Mouse (Mus musculus) bone marrow macrophage, adult 2 months (primary cell): ENCODE measurements around the gene Camk2d. TPM values are rescaled to one million over a fixed set of nuclear protein-coding genes. Genes with fewer than 3 reads are reported as not detected.

Experiments
- H3K27ac ChIP-seq: 2 replicates; pipeline ENCODE4 v1.5.1; 2012; ENCODE audit warnings: low read depth, low read length; ENCODE audit not compliant: insufficient read depth
- H3K4me1 ChIP-seq: 2 replicates; pipeline ENCODE4 v1.6.1; 2012; ENCODE audit warnings: low read length; ENCODE audit not compliant: control insufficient read depth, insufficient read depth
- H3K4me3 ChIP-seq: 2 replicates; pipeline ENCODE4 v1.5.1; 2012; ENCODE audit warnings: mild to moderate bottlenecking, low read length, moderate library complexity; ENCODE audit not compliant: insufficient read depth
- CTCF ChIP-seq: IDR thresholded peaks from 2 replicates; pipeline ENCODE4 v1.5.1; 2012; ENCODE audit warnings: low read depth, mild to moderate bottlenecking, low read length, moderate library complexity
- POLR2A ChIP-seq: IDR thresholded peaks from 2 replicates; pipeline ENCODE4 v1.6.1; 2012; ENCODE audit warnings: mild to moderate bottlenecking, low read depth, low read length, borderline replicate concordance
- polyA plus RNA-seq: library from polyadenylated mRNA; stranded (reverse); fragments of >200 nt; gene quantifications from 2 replicates; pipeline ENCODE4 v1.2.4, GENCODE M21; 2012; ENCODE audit not compliant: missing spikeins, insufficient read depth, insufficient read length

Camk2d gene
- polyA plus RNA-seq, 1 experiment: 59.0 TPM

DNA sequence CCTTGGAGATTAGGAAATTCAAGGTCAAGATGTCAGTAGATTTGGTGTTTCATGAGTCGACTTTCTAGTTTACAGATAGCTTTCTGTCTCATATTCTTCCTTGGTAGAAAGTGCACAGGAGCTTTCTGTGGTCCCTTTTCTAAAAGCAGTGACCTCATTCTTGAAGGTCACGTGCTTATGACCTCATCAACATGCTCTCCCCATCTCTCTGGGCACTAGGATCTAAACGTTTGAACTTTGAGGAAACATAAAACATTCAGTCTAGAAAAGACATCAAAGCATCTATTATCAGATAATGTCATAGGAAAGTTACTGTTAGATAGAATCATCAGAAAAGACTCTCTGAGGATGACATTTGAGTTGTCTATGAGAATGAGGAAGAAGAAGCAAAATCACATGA lies 32.3 kb downstream of the Camk2d start:
- H3K4me1 ChIP-seq: peaks cover 38% of the 10 kb centered on the region
- H3K4me3 ChIP-seq: no peak overlapping the region
- peak overlapping the region; percentile 94 for H3K27ac ChIP-seq
- no peak for TF ChIP-seq CTCF
- TF ChIP-seq POLR2A: no peak

DNA sequence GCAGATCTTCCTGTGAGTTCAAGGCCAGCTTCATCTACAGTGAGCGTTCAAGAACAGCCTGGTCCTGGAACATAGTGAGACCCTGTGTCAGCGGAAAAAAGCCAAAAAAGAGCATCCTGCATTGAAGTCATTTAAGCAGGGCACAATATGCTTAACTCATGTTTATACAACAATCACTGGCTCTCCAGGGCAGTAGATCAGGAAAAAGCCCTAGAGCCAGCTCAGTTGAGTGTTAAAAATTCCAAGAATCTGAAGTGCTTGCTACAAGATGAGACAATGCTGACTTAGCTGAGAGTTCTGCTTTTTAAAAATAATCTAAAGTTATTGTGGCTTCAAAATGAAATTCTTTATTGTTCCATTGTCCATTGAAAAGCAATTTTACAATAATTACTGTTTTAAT lies 32.9 kb downstream of the Camk2d start:
- no peak for TF ChIP-seq POLR2A
- no peak for TF ChIP-seq CTCF
- Histone ChIP-seq H3K4me1 (peaks cover 34% of the 10 kb centered on the region), H3K27ac (peak overlapping the region; percentile 94), H3K4me3 (no peak overlapping the region)

DNA sequence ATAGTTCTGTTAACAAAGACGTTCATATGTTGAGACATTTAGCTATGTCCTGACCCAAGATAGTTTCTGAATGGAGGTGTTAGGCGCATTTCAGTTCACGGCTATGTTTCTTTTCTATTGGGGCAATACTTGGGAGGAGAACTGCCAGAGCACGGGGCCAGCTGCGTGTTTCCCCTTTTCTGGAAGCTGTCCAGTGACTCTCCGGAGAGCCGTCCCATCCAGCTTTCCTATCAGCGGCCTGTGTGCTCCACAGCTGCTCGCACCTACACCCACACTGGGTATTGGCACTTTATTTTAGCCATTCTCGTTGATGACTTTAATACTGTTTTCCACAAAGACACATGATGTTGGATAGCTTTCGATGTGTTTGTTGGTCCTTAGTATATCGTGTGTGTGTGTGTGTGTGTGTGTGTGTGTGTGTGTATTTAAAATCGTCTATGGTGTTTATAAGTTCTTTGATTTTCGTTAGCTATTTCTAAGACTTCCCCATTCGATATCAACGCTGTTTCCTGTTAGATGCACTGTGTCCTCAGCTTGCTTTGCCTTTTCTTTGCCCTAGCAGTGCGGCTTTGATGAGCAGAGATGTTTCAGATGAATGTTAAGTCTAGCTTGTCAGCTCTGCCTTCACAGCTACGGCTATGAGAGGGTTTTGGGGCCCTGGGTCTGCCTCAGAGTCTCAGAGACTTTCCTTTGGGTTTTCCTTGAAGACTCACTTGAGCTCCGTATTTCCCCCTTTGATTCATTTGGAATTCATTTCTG lies 34.2 kb downstream of the Camk2d start:
- H3K27ac ChIP-seq: peak overlapping the region; percentile 66
- H3K4me1 ChIP-seq: peaks cover 29% of the 10 kb centered on the region
- no peak for TF ChIP-seq CTCF
- TF ChIP-seq POLR2A: no peak
- peak overlapping the region; percentile 33 for H3K4me3 ChIP-seq

DNA sequence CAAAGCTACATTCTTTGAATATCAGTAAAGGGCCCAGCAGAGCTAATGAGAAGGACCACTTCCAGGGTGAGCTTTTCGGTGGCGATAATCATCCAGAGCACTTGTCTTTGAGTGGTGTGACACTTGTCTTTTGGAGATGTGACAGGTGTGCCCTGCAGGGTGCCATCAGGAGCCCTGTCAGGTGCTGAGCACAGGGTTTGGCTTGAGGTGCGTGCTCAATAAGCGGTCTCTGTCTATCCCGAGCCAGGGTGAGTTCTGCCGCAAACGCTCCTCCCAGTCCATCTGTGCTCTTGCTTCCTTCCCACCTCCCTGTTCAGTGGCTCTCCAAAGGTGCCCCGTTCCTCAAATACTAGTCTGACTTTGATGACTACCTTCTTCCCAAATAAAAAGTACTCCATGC lies 35.5 kb downstream of the Camk2d start:
- Histone ChIP-seq H3K27ac (no peak overlapping the region), H3K4me3 (no peak overlapping the region), H3K4me1 (peaks cover 22% of the 10 kb centered on the region)
- TF ChIP-seq CTCF (no peak), POLR2A (no peak)

DNA sequence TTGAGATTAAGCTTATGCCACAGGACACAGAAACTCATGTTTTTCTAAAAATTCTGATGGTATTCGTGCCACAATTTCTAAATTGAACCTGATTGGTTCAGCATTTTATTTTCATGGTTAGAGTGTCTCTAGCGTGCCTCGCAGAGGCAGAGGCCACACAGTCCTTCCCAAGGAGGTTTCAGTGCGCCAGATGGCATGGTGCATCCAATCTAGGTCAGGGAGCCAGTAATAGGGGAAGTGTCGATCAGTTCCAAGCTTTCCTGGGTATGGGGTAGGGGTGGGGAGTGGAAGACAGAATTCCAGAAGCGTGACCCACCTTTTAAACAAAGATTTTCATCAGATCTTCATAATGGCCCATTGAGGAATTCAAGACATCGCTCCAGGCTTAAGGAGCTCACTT lies 36.5 kb downstream of the Camk2d start:
- Histone ChIP-seq H3K4me1 (peaks cover 18% of the 10 kb centered on the region), H3K4me3 (no peak overlapping the region), H3K27ac (no peak overlapping the region)
- TF ChIP-seq POLR2A (no peak), CTCF (no peak)

DNA sequence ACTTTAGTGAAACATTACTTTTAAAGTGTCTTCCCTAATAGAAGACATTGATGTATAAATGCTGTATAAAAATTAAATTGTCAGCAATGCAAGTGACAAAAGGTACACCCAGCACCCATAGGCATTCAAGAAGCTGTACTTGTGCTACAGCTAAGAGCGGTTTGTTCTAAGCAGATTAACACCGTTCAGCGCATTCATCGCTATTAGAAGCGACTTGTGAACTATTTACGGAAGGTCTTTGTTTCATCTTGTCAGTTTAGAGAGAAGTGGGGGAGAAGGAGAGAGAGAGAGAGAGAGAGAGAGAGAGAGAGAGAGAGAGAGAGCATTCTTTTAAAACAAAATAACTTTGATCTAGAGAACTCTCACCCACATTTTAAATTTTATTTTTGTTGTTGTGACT lies 38.1 kb downstream of the Camk2d start:
- peaks cover 8% of the 10 kb centered on the region for H3K4me1 ChIP-seq
- H3K4me3 ChIP-seq: no peak overlapping the region
- no peak overlapping the region for H3K27ac ChIP-seq
- TF ChIP-seq CTCF: no peak
- no peak for TF ChIP-seq POLR2A

DNA sequence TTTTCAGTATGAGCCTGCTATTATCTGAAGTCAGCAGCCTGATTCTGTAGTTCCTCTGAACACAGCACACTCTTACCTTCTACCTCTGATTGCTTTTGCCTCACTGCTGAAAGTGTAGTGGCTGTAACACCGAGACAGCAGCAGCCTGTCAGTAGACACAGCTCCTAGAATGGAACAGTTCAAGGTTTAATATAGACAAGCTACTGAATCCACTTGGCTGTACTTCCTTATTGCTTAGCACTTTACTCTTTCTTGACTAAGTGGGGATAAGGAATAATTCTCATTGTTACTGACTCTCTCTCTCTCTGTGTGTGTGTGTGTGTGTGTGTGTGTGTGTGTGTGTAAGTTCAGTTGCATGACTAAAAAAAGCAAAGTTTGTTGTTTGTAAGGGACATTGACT lies 42.2 kb downstream of the Camk2d start:
- Histone ChIP-seq H3K27ac (no peak overlapping the region), H3K4me1 (no peaks in the 10 kb centered on the region; the same call in 1 of the 2 replicates), H3K4me3 (no peak overlapping the region)
- TF ChIP-seq POLR2A (no peak), CTCF (no peak)

DNA sequence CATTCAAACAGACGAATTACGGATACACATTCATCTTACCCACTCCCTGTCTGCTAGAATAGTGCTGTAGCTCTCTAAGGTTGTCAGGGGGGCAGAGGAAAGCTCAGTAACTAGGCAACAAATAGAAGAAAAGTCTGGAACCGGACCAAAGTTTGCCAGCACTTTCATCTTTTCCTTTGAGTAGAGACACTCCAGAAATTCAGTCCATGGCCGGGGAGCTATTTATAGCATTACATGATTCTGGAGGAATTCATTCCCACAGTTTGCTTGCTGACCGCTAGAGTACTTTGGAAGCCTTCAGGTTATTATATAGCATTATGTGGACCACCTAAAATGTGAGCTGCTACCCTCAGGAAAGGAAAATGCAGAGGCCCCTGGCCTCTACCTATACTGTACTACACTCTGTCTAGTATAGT lies 43.0 kb downstream of the Camk2d start:
- TF ChIP-seq POLR2A (no peak), CTCF (no peak)
- no peak overlapping the region for H3K27ac ChIP-seq
- H3K4me1 ChIP-seq: no peaks in the 10 kb centered on the region; the same call in 1 of the 2 replicates
- no peak overlapping the region for H3K4me3 ChIP-seq

DNA sequence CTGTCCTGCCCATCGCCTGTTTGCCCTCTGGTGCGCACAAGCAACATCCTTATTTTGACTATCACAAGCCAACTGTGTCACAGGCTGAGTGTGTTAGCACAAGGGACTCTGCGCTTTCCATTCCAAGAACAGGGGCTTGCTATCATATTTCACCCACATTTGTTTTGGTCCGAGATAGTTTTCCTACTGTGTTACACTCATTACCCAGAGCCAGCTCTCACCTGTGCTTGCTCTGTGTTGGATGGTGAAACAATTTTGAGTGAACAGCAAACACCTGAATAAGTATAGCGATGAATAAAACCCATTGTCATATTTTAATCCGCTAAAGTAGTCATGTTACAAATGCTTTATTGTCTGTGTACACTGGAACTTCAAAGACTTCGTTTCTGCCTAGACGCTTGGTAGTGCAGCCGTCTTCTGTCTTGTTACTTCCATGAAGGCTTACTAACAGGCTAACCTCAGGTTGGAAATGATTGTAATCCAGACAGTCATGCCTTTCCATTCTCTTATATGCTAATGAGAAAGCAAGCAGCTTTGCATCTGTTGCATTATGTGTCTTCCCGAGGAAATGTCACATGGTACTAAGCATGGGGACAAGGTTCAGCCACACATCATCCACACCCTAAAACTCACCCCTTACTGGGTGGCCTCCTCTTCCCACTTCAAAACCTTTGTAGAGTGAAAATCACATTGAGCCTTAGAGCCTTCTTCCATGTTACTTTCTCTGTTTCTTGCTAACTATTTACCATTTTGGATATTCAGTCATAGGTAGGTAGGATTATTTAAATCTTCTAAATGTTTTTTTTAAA lies 44.5 kb downstream of the Camk2d start:
- no peak overlapping the region for H3K4me3 ChIP-seq
- H3K4me1 ChIP-seq: no peaks in the 10 kb centered on the region; the same call in 1 of the 2 replicates
- no peak for TF ChIP-seq POLR2A
- no peak for TF ChIP-seq CTCF
- H3K27ac ChIP-seq: no peak overlapping the region

DNA sequence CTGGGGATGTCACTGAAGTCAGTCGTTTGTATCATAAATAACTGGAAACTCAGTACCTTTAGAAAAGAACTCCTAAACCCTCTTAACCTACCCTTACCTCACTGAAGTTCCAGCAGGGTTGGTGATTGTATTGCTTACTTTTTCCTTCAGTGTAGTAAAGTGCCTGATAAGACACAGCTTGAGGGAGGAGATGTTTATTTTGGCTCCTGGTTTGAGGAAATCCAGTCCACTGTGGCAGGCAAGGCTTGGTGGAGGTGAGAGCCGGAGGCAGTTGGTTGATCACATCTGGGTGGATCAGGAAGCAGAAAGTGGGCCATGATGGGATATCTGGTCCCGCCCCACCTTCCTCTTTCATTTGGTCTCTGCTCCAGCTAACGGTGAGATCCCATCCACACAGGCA lies 45.3 kb downstream of the Camk2d start:
- Histone ChIP-seq H3K4me1 (no peaks in the 10 kb centered on the region; the same call in 1 of the 2 replicates), H3K27ac (no peak overlapping the region), H3K4me3 (no peak overlapping the region)
- TF ChIP-seq CTCF: no peak
- TF ChIP-seq POLR2A: no peak
